Comparison of ENCODE assay signal across 7 mouse cellular contexts in the genomic region with DNA sequence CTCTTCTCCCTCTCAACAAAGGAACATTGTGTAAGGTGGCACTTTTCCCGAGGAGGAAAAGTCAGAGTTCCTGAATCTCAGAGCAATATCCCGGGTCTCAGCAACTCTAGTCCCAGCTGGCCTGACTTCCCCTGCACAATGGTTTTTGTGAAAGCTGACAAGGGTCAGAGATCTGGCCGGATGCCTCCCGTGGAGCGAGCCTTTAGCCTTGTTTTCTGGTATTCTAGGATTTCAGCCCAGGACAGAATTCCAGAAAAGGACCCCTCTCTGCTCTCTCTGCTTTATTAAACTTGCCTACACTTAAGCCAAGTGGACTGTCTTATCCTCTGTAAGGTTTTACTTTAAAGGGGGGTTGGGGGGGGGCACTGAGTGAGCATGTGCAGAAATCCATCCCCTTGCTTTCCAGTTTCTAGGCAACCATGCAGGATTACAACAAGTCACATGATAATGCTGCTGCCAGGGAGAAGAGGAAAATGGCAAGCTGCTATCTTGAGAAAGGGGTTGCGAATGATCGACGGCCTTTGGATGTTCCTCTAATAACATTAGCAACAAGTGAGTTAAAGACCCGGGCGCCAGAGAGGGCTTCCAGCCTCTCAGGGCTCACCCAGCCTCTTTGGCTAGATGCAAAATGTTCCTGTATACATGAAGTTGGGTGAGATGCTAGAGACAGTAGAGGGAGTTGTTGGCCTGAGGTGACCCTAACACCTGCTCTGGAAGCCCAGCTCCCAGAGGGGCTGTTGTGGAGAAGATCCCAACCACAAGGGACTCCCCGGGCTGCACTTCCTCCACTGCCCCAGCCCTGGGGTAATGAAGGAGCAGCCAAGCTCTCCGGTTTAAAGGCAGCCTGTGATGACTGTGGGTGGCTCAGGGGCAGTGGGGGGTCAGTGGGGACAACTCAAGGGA.
DNase-seq lines count a peak whose midpoint lies in the region.

No protein-coding gene starts in this region.

- DNase-seq in testis, postnatal 10 days (ENCODE audit: low spot score) = peak; percentile 48
- DNase-seq in testis, postnatal 14 days (ENCODE audit: low spot score) = no peak
- peak; percentile 22 to 44 for DNase-seq in heart, adult 9 months (ENCODE audit: low spot score in 2 of 2)
- DNase-seq in kidney, postnatal 4 days = peak; percentile 72 to 78
- DNase-seq in telencephalon, adult 2 months (ENCODE audit: low read depth, low spot score) = peak; percentile 73
- DNase-seq in spleen, adult 12 weeks (ENCODE audit: low spot score) = no peak
- DNase-seq in right cerebral cortex, adult 18-20 months = no peak

Comparison
In these comparisons a context has a peak if more than half of its experiments do, and no peak if none do; other contexts are left out.
1. DNase-seq: peak in testis, postnatal 10 days (single experiment), heart, adult 9 months (2 of 2), kidney, postnatal 4 days (2 of 2) and telencephalon, adult 2 months (single experiment); none in testis, postnatal 14 days (single experiment), spleen, adult 12 weeks (single experiment) and right cerebral cortex, adult 18-20 months (single experiment).